Mouse (Mus musculus) hindlimb bud, embryonic 11.5 days (tissue): ENCODE results near the gene Tmem238.

Source experiments
- DNase-seq: peaks from one replicate; pipeline ENCODE4 v3.0.0-alpha.2; 2012; ENCODE audit warnings: low read depth, low spot score; ENCODE audit errors: extremely low spot score

Gene Tmem238

DNA sequence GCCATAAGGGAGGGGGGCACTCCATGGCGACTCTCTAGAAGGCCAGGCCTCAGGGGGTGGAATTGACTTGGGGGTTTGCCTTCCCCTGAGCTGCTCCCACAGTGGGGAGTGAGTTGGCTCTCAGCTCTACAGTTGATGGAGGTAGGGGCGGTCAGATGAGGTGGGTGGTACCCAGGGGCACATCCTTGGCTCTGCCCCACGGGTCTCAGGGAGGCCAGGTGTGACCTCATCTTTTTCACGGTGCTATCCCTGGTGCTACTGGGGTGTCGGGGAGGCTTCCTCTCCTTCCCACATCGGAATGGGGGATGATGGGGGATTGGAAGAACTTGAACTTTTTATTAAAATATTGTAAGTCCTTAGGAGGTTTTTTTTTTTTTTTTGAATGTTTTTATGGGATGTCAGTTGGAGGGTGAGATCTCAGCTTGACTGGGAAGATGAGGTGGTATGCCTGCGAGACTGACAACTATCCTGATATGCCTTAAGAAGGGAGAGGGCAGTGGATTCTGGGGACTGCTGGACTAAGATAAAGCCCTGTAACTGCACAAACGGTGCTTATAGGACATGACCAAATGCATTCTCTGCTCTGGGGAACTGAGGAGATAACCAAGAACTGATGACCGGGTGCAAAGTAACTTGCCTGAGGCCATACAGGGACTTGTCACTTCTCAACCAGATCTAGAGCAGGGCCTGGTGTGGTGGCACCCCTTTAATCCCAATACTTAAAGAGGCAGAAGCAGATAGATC is 42.1 kb downstream of the Tmem238 start:
- DNase-seq, result no peak

- DNase-seq, result no peak
Measured at GRCm38 (mm10) chr7:4746326-4746980, 43.0 kb downstream of the Tmem238 start.

- DNase-seq, result no peak
Measured at GRCm38 (mm10) chr7:4744886-4745285, 44.6 kb downstream of the Tmem238 start.

GRCm38 (mm10) chr7:4743354-4743753 is 46.1 kb downstream of the Tmem238 start:
- no peak for DNase-seq

DNA sequence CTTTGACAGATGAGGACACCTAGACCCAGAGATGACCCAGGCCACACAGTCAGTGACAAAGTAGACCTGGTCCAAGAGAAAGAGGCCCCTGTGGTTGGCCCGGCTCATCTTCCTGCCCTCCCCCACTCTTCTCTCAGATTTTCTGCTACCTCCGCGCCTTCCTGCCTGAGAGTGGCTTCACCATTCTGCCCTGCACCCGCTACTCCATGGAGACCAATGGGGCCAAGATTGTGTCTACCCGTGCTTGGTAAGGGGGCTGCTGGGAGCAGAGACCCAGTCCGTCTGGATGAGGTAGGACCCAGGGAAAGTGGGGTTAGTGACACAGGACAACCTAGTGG is 47.0 kb downstream of the Tmem238 start:
- no peak for DNase-seq

DNA sequence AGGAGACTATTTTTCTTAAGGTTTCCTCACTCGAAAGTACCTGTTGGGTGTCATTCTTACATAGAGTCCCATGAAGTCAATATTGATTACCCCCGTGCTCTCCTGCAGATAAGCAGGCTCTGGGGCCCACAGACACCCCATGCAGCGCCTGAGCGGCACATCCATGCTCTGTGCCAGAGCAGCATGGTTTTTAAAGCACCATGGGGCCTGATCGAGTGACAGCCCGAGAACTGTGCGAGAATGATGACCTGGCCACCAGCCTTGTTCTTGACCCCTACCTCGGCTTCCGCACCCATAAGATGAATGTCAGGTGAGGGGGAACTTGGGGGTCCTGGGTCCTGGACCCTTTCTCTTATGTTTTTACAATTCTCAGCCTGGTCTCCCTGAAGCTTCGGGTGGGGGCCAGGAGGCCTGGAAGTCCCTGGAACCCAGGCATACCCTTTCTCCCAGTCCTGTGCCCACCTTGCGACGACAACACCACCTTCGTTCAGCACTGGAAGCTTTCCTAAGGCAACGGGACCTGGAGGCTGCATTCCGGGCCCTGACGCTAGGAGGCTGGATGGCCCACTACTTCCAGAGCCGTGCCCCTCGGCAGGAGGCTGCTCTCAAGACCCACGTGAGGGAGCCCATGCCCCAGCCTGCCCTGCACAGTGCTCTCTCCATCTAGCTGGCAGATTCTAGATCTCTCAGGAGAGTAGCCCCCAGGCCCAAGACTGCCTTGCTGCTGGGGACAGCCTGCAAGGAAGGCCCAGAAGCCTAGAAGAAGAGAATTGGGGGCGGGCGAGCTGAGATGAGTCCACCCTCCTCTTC is 47.6 kb downstream of the Tmem238 start:
- DNase-seq, result no peak

DNA sequence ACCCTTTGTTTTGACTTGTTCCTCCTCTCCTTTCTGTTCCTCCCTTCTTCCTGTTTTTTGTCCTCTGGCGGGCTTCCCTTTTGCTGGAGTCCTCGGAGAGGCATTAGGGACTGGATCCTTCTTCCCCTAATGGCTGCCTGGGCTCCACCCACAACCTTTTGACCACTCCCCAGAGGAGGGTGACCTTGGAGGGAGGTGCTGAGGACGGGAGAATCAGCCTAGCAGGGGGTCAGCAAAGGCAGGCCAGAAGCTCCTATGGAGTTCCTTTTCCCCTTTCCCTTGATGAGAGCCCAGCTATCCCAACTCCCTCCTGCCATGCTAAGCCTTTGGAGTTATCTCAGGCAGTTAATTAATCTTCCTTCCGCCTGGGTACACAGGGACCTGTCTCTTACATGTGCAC is 48.3 kb downstream of the Tmem238 start:
- DNase-seq, result no peak

GRCm38 (mm10) chr7:4740309-4740727 is 49.1 kb downstream of the Tmem238 start:
- DNase-seq, result no peak

- peak; percentile 100 for DNase-seq
Measured at GRCm38 (mm10) chr7:4739544-4740275, 49.7 kb downstream of the Tmem238 start, which contains the start of gene Kmt5c. Gene Kmt5c, plus strand, starts transcription at chr7:4740115.

DNA sequence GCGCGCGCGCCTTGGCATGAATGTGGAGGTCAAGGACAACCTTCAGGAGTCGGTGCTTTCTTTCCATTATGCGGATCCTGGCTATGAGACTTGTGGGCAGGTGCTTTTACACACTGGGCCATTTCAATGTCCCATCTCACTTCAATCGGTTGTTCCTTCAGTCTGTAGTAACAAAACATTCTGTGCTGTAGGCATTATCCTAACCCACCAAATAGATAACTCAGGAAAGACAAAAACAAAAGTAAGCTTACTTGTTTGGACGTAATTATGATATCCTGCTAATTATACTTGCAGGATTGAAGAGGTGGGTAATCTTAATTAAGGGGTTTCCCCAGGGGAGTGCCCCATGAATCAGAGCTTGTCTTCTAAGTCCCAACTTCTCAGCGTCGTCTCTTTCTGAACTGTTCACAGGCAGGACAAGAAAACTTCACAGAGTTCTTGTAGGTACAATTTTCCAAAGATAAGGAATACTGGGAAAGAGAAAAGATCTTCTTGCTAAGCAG is 50.4 kb downstream of the Tmem238 start:
- DNase-seq, result no peak
